In genomic region chr2:51141345-51141744, GRCm38 (mm10) we compare ENCODE assay signal across 10 mouse cellular contexts. TPM values are rescaled to one million over a fixed set of nuclear protein-coding genes. Genes with fewer than 3 reads are reported as not detected.
DNase-seq lines count a peak whose midpoint lies in the region; ATAC-seq lines count a peak whose summit lies in the region.
"Had no signal": no experiment of that assay in that cellular context is flagged by ENCODE, and none has a peak within 500 bp of the region (broad histone marks: within the 10 kb centered on the region; RNA-seq: fewer than 3 reads in every experiment).

No protein-coding gene starts in this region.

- ATAC-seq in heart, embryonic 11.5 days (replicated peaks; ENCODE audit: insufficient number of reproducible peaks, low FRiP score, low TSS enrichment) = no peak
- ATAC-seq in embryonic facial prominence, embryonic 13.5 days (ENCODE audit: insufficient number of reproducible peaks, insufficient read depth, low FRiP score, low TSS enrichment, low read depth) = no peak
- no peak for ATAC-seq in intestine, embryonic 14.5 days (replicated peaks; ENCODE audit: low FRiP score, low TSS enrichment, low read depth)
- no peak for ATAC-seq in midbrain, embryonic 13.5 days

- no peaks in the 10 kb centered on the region for H3K9me3 ChIP-seq in heart, embryonic 11.5 days (replicated peaks; ENCODE audit: control insufficient read depth, low read length)
- H3K9me3 ChIP-seq in embryonic facial prominence, embryonic 13.5 days = no peaks in the 10 kb centered on the region
- H3K9me3 ChIP-seq in intestine, embryonic 14.5 days (ENCODE audit: control insufficient read depth, low read length) = no peaks in the 10 kb centered on the region
- no peaks in the 10 kb centered on the region for H3K9me3 ChIP-seq in midbrain, embryonic 13.5 days

- no peak for DNase-seq in heart, adult 11 months
- DNase-seq in intestine, embryonic 14.5 days (ENCODE audit: low spot score) = no peak
- DNase-seq in frontal cortex, postnatal 10 days (ENCODE audit: low spot score in 2 of 2) = no peak
- DNase-seq in layer of hippocampus, postnatal 25 days (ENCODE audit: extremely low spot score in 1 of 2, low spot score in 1 of 2) = no peak
- no peak for DNase-seq in left cerebral cortex, postnatal 14 days (ENCODE audit: low spot score in 2 of 2)
- DNase-seq: gastrocnemius, postnatal 36 days; thymus, adult 2 months had no signal

- H3K36me3 ChIP-seq in heart, embryonic 11.5 days (ENCODE audit: control insufficient read depth, insufficient read depth, low read length) = 0 out of 2 replicates have a peak, but pooled peaks cover 5% of the 10 kb centered on the region
- H3K36me3 ChIP-seq in embryonic facial prominence, embryonic 13.5 days = peaks cover 24% of the 10 kb centered on the region
- peaks cover 37% of the 10 kb centered on the region for H3K36me3 ChIP-seq in intestine, embryonic 14.5 days (ENCODE audit: control insufficient read depth, insufficient read depth, low read length)
- H3K36me3 ChIP-seq in midbrain, embryonic 13.5 days = peaks cover 21% of the 10 kb centered on the region

- peak overlapping the region; percentile 60 for H3K27ac ChIP-seq in heart, embryonic 11.5 days (ENCODE audit: low read depth, low read length)
- H3K27ac ChIP-seq in embryonic facial prominence, embryonic 13.5 days = 0 out of 2 replicates have a peak overlapping the region, but pooled peaks have one; percentile 52
- peak overlapping the region; percentile 64 for H3K27ac ChIP-seq in intestine, embryonic 14.5 days (ENCODE audit: low read depth)
- H3K27ac ChIP-seq in midbrain, embryonic 13.5 days = peak overlapping the region; percentile 86

- 42% methylated on average over 3 of the region's 3 CpGs for WGBS in heart, embryonic 11.5 days (ENCODE audit: insufficient replicate concordance)
- WGBS in embryonic facial prominence, embryonic 13.5 days = 45% methylated on average over 3 of the region's 3 CpGs
- WGBS in intestine, embryonic 14.5 days = 43% methylated on average over 3 of the region's 3 CpGs
- 38% methylated on average over 3 of the region's 3 CpGs for WGBS in midbrain, embryonic 13.5 days

- H3K4me3 ChIP-seq in heart, embryonic 11.5 days (ENCODE audit: low read depth, low read length) = no peak overlapping the region
- peak overlapping the region; percentile 31 for H3K4me3 ChIP-seq in embryonic facial prominence, embryonic 13.5 days
- peak overlapping the region; percentile 6 for H3K4me3 ChIP-seq in intestine, embryonic 14.5 days (ENCODE audit: low read depth, low read length)
- H3K4me3 ChIP-seq in midbrain, embryonic 13.5 days (replicated peaks) = peak overlapping the region; percentile 86

- peak overlapping the region; percentile 48 for H3K9ac ChIP-seq in heart, embryonic 11.5 days (ENCODE audit: low read depth, low read length)
- peak overlapping the region; percentile 58; the same call in 1 of the 2 replicates for H3K9ac ChIP-seq in embryonic facial prominence, embryonic 13.5 days
- H3K9ac ChIP-seq in intestine, embryonic 14.5 days (ENCODE audit: low read length) = no peak overlapping the region
- H3K9ac ChIP-seq in midbrain, embryonic 13.5 days (replicated peaks) = peak overlapping the region; percentile 71

- intact Hi-C loops in left cerebral cortex, postnatal 14 days (cut with DNase I) = no loop called here

- peaks cover 44% of the 10 kb centered on the region for H3K4me1 ChIP-seq in heart, embryonic 11.5 days (ENCODE audit: control insufficient read depth, insufficient read depth, low read length)
- H3K4me1 ChIP-seq in embryonic facial prominence, embryonic 13.5 days = peaks cover 76% of the 10 kb centered on the region
- H3K4me1 ChIP-seq in intestine, embryonic 14.5 days (replicated peaks; ENCODE audit: control insufficient read depth, insufficient read depth, low read length) = peaks cover 67% of the 10 kb centered on the region
- peaks cover 87% of the 10 kb centered on the region for H3K4me1 ChIP-seq in midbrain, embryonic 13.5 days (replicated peaks)

- H3K4me2 ChIP-seq in heart, embryonic 11.5 days = peak overlapping the region; percentile 58
- H3K4me2 ChIP-seq in embryonic facial prominence, embryonic 13.5 days = peak overlapping the region; percentile 70
- peak overlapping the region; percentile 49 for H3K4me2 ChIP-seq in intestine, embryonic 14.5 days (ENCODE audit: low read length)
- peak overlapping the region; percentile 57 for H3K4me2 ChIP-seq in midbrain, embryonic 13.5 days (replicated peaks)

- no peaks in the 10 kb centered on the region for H3K27me3 ChIP-seq in heart, embryonic 11.5 days (ENCODE audit: control insufficient read depth, insufficient read depth, low read length)
- no peaks in the 10 kb centered on the region for H3K27me3 ChIP-seq in embryonic facial prominence, embryonic 13.5 days
- no peaks in the 10 kb centered on the region for H3K27me3 ChIP-seq in intestine, embryonic 14.5 days (replicated peaks; ENCODE audit: control insufficient read depth, insufficient read depth, low read length)
- H3K27me3 ChIP-seq in midbrain, embryonic 13.5 days = no peaks in the 10 kb centered on the region

RNA-seq across cellular contexts. Expression of gene Rnd3, which starts 7.6 kb away (rescaled TPM):
- 39.9 and 40.4 TPM in 2 replicates for polyA plus RNA-seq in heart, embryonic 11.5 days (2014; fragmentation: Nextera tagmentation; extraction: Ambion mirVana)
- 135 and 140 TPM in 2 replicates for polyA plus RNA-seq in embryonic facial prominence, embryonic 13.5 days (2015; fragmentation: Nextera tagmentation; extraction: Ambion mirVana)
- 85.0 and 104 TPM in 2 replicates for polyA plus RNA-seq in intestine, embryonic 14.5 days (2014; fragmentation: Nextera tagmentation; extraction: Ambion mirVana)
- 325 and 347 TPM in 2 replicates for polyA plus RNA-seq in midbrain, embryonic 13.5 days (2015; fragmentation: Nextera tagmentation; extraction: Ambion mirVana)
- total RNA-seq in layer of hippocampus, postnatal 25 days (2021) = 10 to 100 TPM; 13.0 to 14.9 TPM
- total RNA-seq in left cerebral cortex, postnatal 14 days (2021) = 10 to 100 TPM; 17.6 to 22.8 TPM
